Mouse (Mus musculus) cerebellum, adult 8-10 months (tissue): ENCODE measurements around the gene Clec18a.
"Not testable (repeated sequence)": the region's sequence is repeated elsewhere in the genome, so short reads cannot be mapped to it uniquely, and the experiment has no call there.

ENCODE experiments used
- DNase-seq: peaks from one replicate; pipeline ENCODE4 v3.0.0; 2022

The Clec18a gene

DNA sequence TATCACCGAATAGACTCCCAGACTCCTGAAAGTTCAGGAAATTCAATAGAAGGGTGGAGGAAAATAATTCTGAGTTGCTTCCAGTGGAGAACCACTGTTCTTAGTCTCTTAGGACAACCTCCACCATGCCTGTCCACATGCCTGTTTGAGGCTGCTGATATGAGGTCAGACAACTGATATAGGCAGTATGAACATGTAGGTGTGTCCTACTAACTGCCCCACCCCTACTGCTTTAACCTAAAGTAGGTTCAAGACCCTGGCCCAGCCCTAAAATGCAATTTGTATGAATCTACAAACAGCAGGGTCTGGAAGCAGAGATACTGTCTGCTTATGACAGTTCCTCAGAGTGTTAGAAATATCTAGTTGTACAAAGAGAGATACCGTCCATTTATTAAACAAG lies 36.6 kb downstream of the Clec18a start:
- DNase-seq, result no peak

GRCm38 (mm10) chr8:111055031-111055634 lies 37.1 kb downstream of the Clec18a start:
- no peak for DNase-seq

DNA sequence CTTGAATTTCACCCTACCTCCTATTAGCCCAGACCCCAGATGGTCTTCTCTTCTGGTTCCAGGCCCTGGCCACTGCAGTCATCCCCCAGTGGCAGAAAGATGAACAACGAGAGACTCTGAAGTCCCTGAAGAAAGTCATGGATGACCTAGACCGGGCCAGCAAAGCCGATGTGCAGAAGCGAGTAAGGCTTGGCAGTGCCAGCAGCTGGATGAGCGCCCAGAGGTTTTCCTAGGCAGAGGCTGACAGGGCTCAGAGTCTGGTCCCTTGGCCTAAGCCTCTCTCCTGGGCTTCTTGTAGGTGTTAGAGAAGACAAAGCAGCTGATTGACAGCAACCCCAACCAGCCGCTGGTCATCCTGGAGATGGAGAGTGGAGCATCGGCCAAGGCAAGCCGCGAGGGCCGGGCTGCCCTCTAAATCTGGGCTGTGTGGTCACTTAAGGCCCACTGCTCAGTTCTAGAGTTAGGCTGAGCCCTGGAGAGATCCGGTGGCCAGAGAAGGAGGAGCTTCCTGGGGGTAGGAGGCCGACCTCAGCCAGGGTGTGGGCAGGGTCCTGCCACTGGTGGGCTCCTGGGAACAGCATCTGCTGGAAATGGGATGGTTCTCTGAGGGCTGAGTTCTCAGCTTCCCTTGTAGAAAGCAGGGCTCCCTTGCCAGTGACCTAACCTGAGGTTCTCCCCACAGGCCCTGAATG lies 38.3 kb downstream of the Clec18a start:
- no peak for DNase-seq

DNA sequence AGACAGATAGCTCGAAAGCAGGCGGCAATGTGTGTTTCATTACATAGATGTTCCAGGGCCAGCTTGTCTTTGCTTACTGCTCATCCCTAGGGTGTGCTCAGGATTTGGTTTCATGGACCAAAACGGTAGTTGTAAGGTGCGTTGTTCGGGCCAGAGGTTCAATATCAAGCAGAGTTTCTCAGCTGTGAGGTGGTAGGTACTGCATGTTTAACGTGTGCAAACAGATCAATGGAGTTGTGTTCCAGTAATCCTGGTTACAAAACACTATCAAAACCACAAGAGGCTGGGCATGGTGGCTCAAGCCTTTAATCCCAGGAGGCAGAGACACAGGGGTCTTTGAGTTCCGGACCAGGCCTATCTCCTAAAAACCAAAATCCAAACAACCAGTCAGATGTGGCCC lies 43.1 kb downstream of the Clec18a start:
- DNase-seq, result no peak

- no peak for DNase-seq
These were observed 43.5 kb downstream of the Clec18a start for GRCm38 (mm10) chr8:111048694-111049093.

GRCm38 (mm10) chr8:111044003-111044734 lies 48.1 kb downstream of the Clec18a start:
- DNase-seq, result no peak

DNA sequence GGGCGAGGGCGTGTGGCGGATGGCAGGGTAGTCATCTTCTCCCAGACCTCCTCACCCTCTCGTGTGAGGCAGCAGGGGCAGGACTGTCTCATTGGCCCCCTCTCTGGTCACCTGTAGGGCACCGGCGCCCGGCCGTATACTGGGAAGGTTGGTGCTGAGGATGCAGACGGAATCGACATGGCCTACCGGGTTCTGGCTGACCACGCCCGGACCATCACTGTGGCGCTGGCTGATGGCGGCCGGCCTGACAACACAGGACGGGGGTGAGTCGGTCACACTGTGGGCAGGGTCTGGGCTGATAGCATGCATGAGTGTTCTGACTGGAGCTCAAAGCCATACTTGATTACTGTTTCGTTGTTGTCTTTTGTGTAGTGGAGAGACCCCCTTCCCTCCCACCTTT lies 49.7 kb downstream of the Clec18a start:
- no peak for DNase-seq

GRCm38 (mm10) chr8:111036591-111036990 lies 55.6 kb downstream of the Clec18a start:
- no peak for DNase-seq

GRCm38 (mm10) chr8:111034276-111034675 lies 58.0 kb downstream of the Clec18a start:
- no peak for DNase-seq

GRCm38 (mm10) chr8:111033482-111034215 lies 58.6 kb downstream of the Clec18a start:
- DNase-seq, result peak; percentile 99

- no peak for DNase-seq
These were observed 59.3 kb downstream of the Clec18a start, which contains the start of gene Aars for GRCm38 (mm10) chr8:111032916-111033315. TSS of gene Aars (plus strand) at chr8:111033144.

- DNase-seq, result no peak
These were observed 60.7 kb downstream of the Clec18a start, which contains the start of gene Ddx19b for GRCm38 (mm10) chr8:111031572-111031971. TSS of gene Ddx19b (minus strand) at chr8:111031751.

GRCm38 (mm10) chr8:111030045-111030444 lies 62.2 kb downstream of the Clec18a start:
- DNase-seq, result no peak

DNA sequence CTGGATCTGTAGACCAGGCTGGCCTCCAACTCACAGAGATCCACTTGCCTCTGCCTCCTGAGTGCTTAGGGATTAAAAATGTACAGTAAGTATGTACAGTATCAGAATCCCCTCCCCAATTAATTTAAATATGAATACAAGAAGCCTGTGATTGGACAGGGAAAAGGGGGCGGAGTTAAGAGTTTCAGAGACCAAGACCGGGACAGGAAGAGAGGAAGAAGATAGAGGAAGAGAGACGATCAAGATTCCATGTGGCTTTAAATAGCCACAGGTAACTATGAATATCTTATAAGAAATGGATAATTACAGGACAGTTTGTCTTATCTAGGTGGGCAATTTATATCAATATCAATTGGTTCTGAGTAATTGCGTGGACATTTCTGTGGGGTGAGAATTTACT lies 62.6 kb downstream of the Clec18a start:
- no peak for DNase-seq

- DNase-seq, result peak; percentile 83
These were observed 64.8 kb downstream of the Clec18a start for GRCm38 (mm10) chr8:111027391-111027937.

- DNase-seq, result not testable (repeated sequence)
These were observed 65.6 kb downstream of the Clec18a start for GRCm38 (mm10) chr8:111026609-111027008.

DNA sequence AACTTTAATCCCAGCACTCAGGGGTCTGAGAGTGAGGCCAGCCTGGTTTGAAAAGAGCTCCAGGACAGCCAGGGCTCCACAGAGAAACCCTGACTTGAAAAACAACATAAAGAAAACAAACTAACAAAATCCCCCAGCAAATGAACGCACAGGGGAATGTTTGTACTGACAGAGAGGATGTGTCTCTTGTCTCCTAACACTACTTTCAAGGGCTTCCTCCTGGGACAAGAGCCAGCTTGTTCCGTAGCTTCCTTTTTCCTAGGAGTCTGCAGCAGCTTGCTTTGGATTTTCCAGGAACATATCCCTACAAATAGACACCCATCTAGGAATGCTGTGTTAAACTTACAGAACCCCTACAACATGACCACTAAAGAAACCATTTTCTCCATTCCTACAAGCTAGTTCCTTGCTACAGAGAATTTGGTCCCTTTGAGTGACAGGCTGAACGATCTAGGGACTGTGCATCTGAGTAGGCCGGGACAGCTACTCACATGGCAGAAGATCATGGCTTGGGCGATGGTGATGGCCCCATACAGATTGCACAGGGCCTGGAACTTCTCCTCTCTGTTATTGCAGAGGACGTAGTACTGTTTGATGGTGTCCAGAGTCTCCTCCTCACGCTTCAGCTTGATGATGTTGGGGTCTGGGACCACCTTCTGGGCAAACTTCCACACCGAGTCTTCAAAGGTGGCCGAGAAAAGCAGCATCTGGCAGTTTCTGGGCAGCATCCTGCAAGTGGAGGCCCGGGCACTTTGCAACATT lies 81.8 kb downstream of the Clec18a start:
- not testable (repeated sequence) for DNase-seq
